Mouse (Mus musculus): ENCODE measurements at regions not wholly inside any gene's neighbourhood (a gene's known extent, or its start where the extent isn't known, plus 50 kb on each side); places are given as distances from the start of the nearest gene placed in this dataset.

GRCm38 (mm10) chr7:136840224-136840623, 54.2 kb upstream of the Mgmt start:
- peaks cover 4% of the 10 kb centered on the region; the same call in 1 of the 2 replicates for H3K4me1 ChIP-seq (ENCODE audit: control insufficient read depth, insufficient read depth, low read length)
- no peak overlapping the region for H3K4me3 ChIP-seq (ENCODE audit: insufficient read depth, low read length)
- TF ChIP-seq CTCF (IDR thresholded peaks at IDR 0.05; ENCODE audit: borderline replicate concordance, insufficient read depth, low read length): no peak
- TF ChIP-seq POLR2A (IDR thresholded peaks at IDR 0.05; ENCODE audit: low read depth, low read length): no peak
- no peak overlapping the region for H3K27ac ChIP-seq (ENCODE audit: insufficient read depth, low read length)

GRCm38 (mm10) chr7:136842751-136843150, 51.7 kb upstream of the Mgmt start:
- Histone ChIP-seq H3K4me1 (ENCODE audit: control insufficient read depth, insufficient read depth, low read length) (peaks cover 4% of the 10 kb centered on the region; the same call in 1 of the 2 replicates), H3K27ac (ENCODE audit: insufficient read depth, low read length) (no peak overlapping the region), H3K4me3 (ENCODE audit: insufficient read depth, low read length) (no peak overlapping the region)
- no peak for TF ChIP-seq POLR2A (IDR thresholded peaks at IDR 0.05; ENCODE audit: low read depth, low read length)
- no peak for TF ChIP-seq CTCF (IDR thresholded peaks at IDR 0.05; ENCODE audit: borderline replicate concordance, insufficient read depth, low read length)

GRCm38 (mm10) chr7:136844282-136844681, 50.1 kb upstream of the Mgmt start:
- Histone ChIP-seq H3K4me3 (ENCODE audit: insufficient read depth, low read length) (no peak overlapping the region), H3K4me1 (ENCODE audit: control insufficient read depth, insufficient read depth, low read length) (peaks cover 3% of the 10 kb centered on the region; the same call in 1 of the 2 replicates), H3K27ac (ENCODE audit: insufficient read depth, low read length) (no peak overlapping the region)
- TF ChIP-seq POLR2A (IDR thresholded peaks at IDR 0.05; ENCODE audit: low read depth, low read length) (no peak), CTCF (IDR thresholded peaks at IDR 0.05; ENCODE audit: borderline replicate concordance, insufficient read depth, low read length) (no peak)

Measured in embryonic fibroblast, embryonic 13.5 days (primary cell).